Mouse (Mus musculus) hindbrain, embryonic 15.5 days (tissue): Measurements from ENCODE around the gene Fam135a. TPM values are rescaled to one million over a fixed set of nuclear protein-coding genes. Genes with fewer than 3 reads are reported as not detected.
"Not testable (repeated sequence)": the region's sequence is repeated elsewhere in the genome, so short reads cannot be mapped to it uniquely, and the experiment has no call there.

Experiments used
- ATAC-seq: fragments of 200-750 bp; cut with Nextera tagmentation; 2 replicates; pipeline ENCODE4 v1.8.0; 2017; ENCODE audit warnings: low read depth, moderate number of reproducible peaks, moderate TSS enrichment; ENCODE audit not compliant: low FRiP score
- H3K27ac ChIP-seq: fragments of 300-500 bp; sonication (generic); replicated peaks from 2 replicates; pipeline ENCODE4 v1.5.1; 2015; ENCODE audit warnings: mild to moderate bottlenecking, inconsistent platforms
- H3K27me3 ChIP-seq: fragments of 300-500 bp; sonication (generic); 2 replicates; pipeline ENCODE4 v1.6.1; 2015; ENCODE audit warnings: control low read depth, inconsistent platforms
- H3K36me3 ChIP-seq: fragments of 300-500 bp; sonication (generic); 2 replicates; pipeline ENCODE4 v1.6.1; 2015; ENCODE audit warnings: control low read depth, inconsistent platforms
- H3K4me1 ChIP-seq: fragments of 300-500 bp; sonication (generic); replicated peaks from 2 replicates; pipeline ENCODE4 v1.6.1; 2015; ENCODE audit warnings: control low read depth, inconsistent platforms
- H3K4me2 ChIP-seq: fragments of 300-500 bp; sonication (generic); 2 replicates; pipeline ENCODE4 v1.6.1; 2015; ENCODE audit warnings: moderate library complexity, mild to moderate bottlenecking, inconsistent platforms
- H3K4me3 ChIP-seq: fragments of 300-500 bp; sonication (generic); 2 replicates; pipeline ENCODE4 v1.5.1; 2015; ENCODE audit warnings: mild to moderate bottlenecking, inconsistent platforms
- H3K9ac ChIP-seq: fragments of 300-500 bp; sonication (generic); 2 replicates; pipeline ENCODE4 v1.6.1; 2015; ENCODE audit warnings: inconsistent platforms
- H3K9me3 ChIP-seq: fragments of 300-500 bp; sonication (generic); 2 replicates; pipeline ENCODE4 v1.6.1; 2016; ENCODE audit warnings: control low read depth, inconsistent platforms
- WGBS: fragments of 180-500 bp; shearing (Covaris S2); methylation state at CpG from one replicate; pipeline ENCODE4 v1.1.7; 2015; 5-methylcytosine and 5-hydroxymethylcytosine counted together
- polyA plus RNA-seq: library from polyadenylated mRNA; unstranded; fragments of >200 nt; fragmentation: Nextera tagmentation; extraction: Ambion mirVana; gene quantifications from 2 replicates; pipeline ENCODE4 v1.2.1, GENCODE M21; 2015

The Fam135a gene
- polyA plus RNA-seq, 1 experiment from 2014 or later = 23.0 TPM

DNA sequence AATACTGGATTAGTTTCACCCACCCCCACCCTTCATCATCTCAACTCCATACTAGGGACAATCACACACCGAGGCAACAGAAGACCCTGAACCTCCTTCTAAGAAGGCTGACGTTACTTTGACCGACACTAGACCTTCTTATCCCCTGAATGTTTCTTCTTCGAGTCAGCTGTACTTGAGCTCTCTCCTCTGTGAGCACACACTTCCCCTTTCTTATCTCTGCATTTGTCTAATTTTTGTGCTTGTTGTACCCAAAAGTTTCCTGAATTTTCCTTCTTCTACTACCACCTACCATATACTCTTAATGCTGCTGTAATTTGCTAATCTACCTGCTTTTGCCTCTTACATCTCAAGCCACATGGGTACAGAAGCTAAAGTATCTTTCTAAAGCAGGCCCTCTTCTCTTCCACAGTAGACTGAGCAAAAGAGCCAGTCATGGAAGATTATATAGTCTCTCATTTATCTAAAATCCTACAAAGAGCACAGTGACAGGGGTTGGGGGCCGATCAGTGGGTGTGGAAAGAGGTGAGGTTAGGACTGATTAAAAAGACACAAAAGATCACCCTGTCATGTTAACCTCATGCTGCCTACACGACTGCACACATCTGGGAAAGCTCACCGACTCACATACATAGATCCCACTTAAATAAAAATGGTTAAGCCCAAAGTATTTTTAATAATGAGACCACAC lies 101.9 kb downstream of the Fam135a start:
- no peak overlapping the region for H3K27ac ChIP-seq
- H3K4me3 ChIP-seq = no peak overlapping the region
- no peak for ATAC-seq
- H3K9me3 ChIP-seq = no peaks in the 10 kb centered on the region
- H3K36me3 ChIP-seq = peaks cover 15% of the 10 kb centered on the region; the same call in 1 of the 2 replicates
- no peak overlapping the region for H3K9ac ChIP-seq
- no peak overlapping the region for H3K4me2 ChIP-seq
- H3K4me1 ChIP-seq = no peaks in the 10 kb centered on the region
- H3K27me3 ChIP-seq = no peaks in the 10 kb centered on the region
- WGBS = 94% methylated on average over 7 of the region's 7 CpGs

GRCm38 (mm10) chr1:23997493-23997892 lies 102.6 kb downstream of the Fam135a start:
- no peak for ATAC-seq

GRCm38 (mm10) chr1:23995420-23995819 lies 104.7 kb downstream of the Fam135a start:
- WGBS = 98% methylated on average over 4 of the region's 4 CpGs
- no peak overlapping the region for H3K9ac ChIP-seq
- no peaks in the 10 kb centered on the region for H3K9me3 ChIP-seq
- ATAC-seq = no peak
- H3K27me3 ChIP-seq = no peaks in the 10 kb centered on the region
- no peak overlapping the region for H3K4me2 ChIP-seq
- no peak overlapping the region for H3K27ac ChIP-seq
- no peak overlapping the region for H3K4me3 ChIP-seq
- no peaks in the 10 kb centered on the region for H3K4me1 ChIP-seq
- H3K36me3 ChIP-seq = peaks cover 7% of the 10 kb centered on the region; the same call in 1 of the 2 replicates

More at GRCm38 (mm10) chr1:23997493-23997892, 102.6 kb downstream of the Fam135a start:
- H3K27me3 ChIP-seq = no peaks in the 10 kb centered on the region
- H3K4me3 ChIP-seq = no peak overlapping the region
- 94% methylated on average over 3 of the region's 3 CpGs for WGBS
- no peak overlapping the region for H3K27ac ChIP-seq
- H3K36me3 ChIP-seq = peaks cover 12% of the 10 kb centered on the region; the same call in 1 of the 2 replicates
- H3K9me3 ChIP-seq = no peaks in the 10 kb centered on the region
- no peak overlapping the region for H3K9ac ChIP-seq
- no peak overlapping the region for H3K4me2 ChIP-seq
- no peaks in the 10 kb centered on the region for H3K4me1 ChIP-seq

DNA sequence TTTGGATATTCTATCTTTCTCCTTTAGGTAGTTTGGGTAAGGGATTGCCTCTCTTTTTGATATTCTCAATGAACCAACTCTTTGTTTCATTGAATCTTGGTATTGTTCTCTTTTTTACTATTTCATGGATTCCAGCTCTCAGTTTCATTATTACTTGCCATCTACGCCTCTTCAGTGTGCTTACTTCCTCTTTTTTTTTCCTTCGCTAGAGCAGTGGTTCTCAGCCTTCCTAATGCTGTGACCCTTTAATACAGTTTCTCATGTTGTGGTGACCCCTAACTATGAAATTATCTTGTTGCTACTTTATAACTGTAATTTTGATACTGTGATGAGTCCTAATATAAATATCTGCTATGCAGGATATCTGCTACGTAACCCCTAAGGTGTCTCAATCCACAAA lies 117.0 kb downstream of the Fam135a start:
- ATAC-seq = no peak
- Histone ChIP-seq H3K36me3 (no peaks in the 10 kb centered on the region), H3K9ac (no peak overlapping the region), H3K27ac (no peak overlapping the region), H3K9me3 (no peaks in the 10 kb centered on the region), H3K4me2 (no peak overlapping the region), H3K4me1 (no peaks in the 10 kb centered on the region), H3K4me3 (no peak overlapping the region), H3K27me3 (no peaks in the 10 kb centered on the region)
- WGBS = 89% methylated on average over 3 of the region's 3 CpGs

GRCm38 (mm10) chr1:23978281-23978680 lies 121.9 kb downstream of the Fam135a start:
- Histone ChIP-seq H3K36me3 (no peaks in the 10 kb centered on the region), H3K4me3 (no peak overlapping the region), H3K27me3 (no peaks in the 10 kb centered on the region), H3K4me2 (no peak overlapping the region), H3K27ac (no peak overlapping the region), H3K9me3 (no peaks in the 10 kb centered on the region), H3K9ac (no peak overlapping the region), H3K4me1 (no peaks in the 10 kb centered on the region)
- no peak for ATAC-seq
- WGBS = 87% methylated on average over 6 of the region's 6 CpGs

GRCm38 (mm10) chr1:23971159-23971558 lies 129.0 kb downstream of the Fam135a start:
- WGBS = 92% methylated on average over 4 of the region's 4 CpGs

GRCm38 (mm10) chr1:23968027-23968725 lies 132.0 kb downstream of the Fam135a start:
- H3K4me1 ChIP-seq = no peaks in the 10 kb centered on the region
- ATAC-seq = no peak
- H3K9me3 ChIP-seq = 0 out of 2 replicates have a peak, but pooled peaks cover 6% of the 10 kb centered on the region
- no peak overlapping the region for H3K9ac ChIP-seq
- no peak overlapping the region for H3K27ac ChIP-seq
- H3K4me3 ChIP-seq = no peak overlapping the region
- no peak overlapping the region for H3K4me2 ChIP-seq
- 95% methylated on average over 8 of the region's 9 CpGs for WGBS
- H3K36me3 ChIP-seq = no peaks in the 10 kb centered on the region
- no peaks in the 10 kb centered on the region for H3K27me3 ChIP-seq

More at GRCm38 (mm10) chr1:23971159-23971558, 129.0 kb downstream of the Fam135a start:
- H3K27me3 ChIP-seq, H3K4me3 ChIP-seq, H3K27ac ChIP-seq, H3K9ac ChIP-seq, ATAC-seq, H3K4me1 ChIP-seq, H3K9me3 ChIP-seq, H3K4me2 ChIP-seq, H3K36me3 ChIP-seq: not testable (repeated sequence)

DNA sequence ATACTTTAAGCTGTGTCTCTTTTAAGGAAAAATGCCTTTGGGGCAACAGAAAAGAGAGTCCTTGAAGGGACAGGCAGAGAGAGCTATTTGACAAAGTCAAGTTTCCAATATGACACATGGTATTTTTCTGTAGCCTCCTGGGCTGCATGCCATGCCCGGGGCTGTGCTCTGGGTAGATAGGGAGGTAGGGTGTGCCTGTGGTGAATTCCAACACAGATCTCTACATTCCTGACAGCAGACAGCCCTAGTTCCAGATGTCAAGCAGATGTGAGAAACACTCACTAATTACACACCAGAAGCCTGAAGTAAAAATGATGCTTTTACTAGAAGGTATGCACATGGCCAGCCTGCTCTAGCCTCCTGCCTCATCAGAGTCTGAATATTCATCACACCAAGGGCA lies 133.9 kb downstream of the Fam135a start:
- H3K9me3 ChIP-seq = 0 out of 2 replicates have a peak, but pooled peaks cover 6% of the 10 kb centered on the region
- whole genome bisulfite sequencing = 83% methylated on average over 1 of the region's 1 CpGs
- no peaks in the 10 kb centered on the region for H3K27me3 ChIP-seq
- no peaks in the 10 kb centered on the region for H3K36me3 ChIP-seq
- no peak overlapping the region for H3K27ac ChIP-seq
- no peak overlapping the region for H3K9ac ChIP-seq
- no peak overlapping the region for H3K4me2 ChIP-seq
- no peak overlapping the region for H3K4me3 ChIP-seq
- ATAC-seq = no peak
- H3K4me1 ChIP-seq = no peaks in the 10 kb centered on the region

Other genes with a start within 250 kb of the Fam135a start
- 131 and 132 TPM in 2 replicates for gene Smap1, start 178.0 kb downstream of the Fam135a start, polyA plus RNA-seq
- 82.9 and 94.6 TPM in 2 replicates for gene Sdhaf4, start 94.7 kb downstream of the Fam135a start, polyA plus RNA-seq
- gene Col9a1, start 77.3 kb upstream of the Fam135a start, polyA plus RNA-seq = 2.3 and 3.0 TPM in 2 replicates